Mouse (Mus musculus) bone marrow, adult 2 months (tissue): Measurements from ENCODE around the gene Akr7a5.

Source experiments
- CTCF ChIP-seq: fragments of 200-500 bp; IDR thresholded peaks from 2 replicates; pipeline ENCODE4 v1.5.1; 2011; ENCODE audit warnings: low read length, control low read depth; ENCODE audit not compliant: control insufficient read depth, insufficient read depth
- POLR2A ChIP-seq: fragments of 200-500 bp; IDR thresholded peaks from 2 replicates; pipeline ENCODE4 v1.6.1; 2011; ENCODE audit warnings: low read depth, mild to moderate bottlenecking, control low read depth, low read length, borderline replicate concordance; ENCODE audit not compliant: control insufficient read depth

GRCm38 (mm10) chr4:139360761-139361548, 50.4 kb downstream of the Akr7a5 start:
- no peak for TF ChIP-seq POLR2A
- TF ChIP-seq CTCF, result no peak
